Mouse (Mus musculus): ENCODE results near the gene Enox1.

GRCm38 (mm10) chr14:77248426-77248825, 91.9 kb downstream of the Enox1 start:
- no peak for TF ChIP-seq CHD2 (IDR thresholded peaks at IDR 0.05; ENCODE audit: low read depth, low read length)
- no peak for TF ChIP-seq ZC3H11A (IDR thresholded peaks at IDR 0.05; ENCODE audit: borderline replicate concordance, low read depth, low read length)
- TF ChIP-seq ZNF384 (IDR thresholded peaks at IDR 0.05; ENCODE audit: low read depth, low read length): no peak
- TF ChIP-seq HCFC1 (IDR thresholded peaks at IDR 0.05; ENCODE audit: borderline replicate concordance, insufficient read depth, low read length): no peak
